Mouse (Mus musculus): ENCODE results near the gene Tbc1d15. TPM values are rescaled to one million over a fixed set of nuclear protein-coding genes. Genes with fewer than 3 reads are reported as not detected.

Tbc1d15 gene
- polyA plus RNA-seq, 1 experiment, result 16.0 TPM

- Histone ChIP-seq H3ac (ENCODE audit: control insufficient read depth, insufficient read length, low read depth) (no peak overlapping the region), H3K79me3 (ENCODE audit: low read depth) (peaks cover 3% of the 10 kb centered on the region), H3K4me3 (ENCODE audit: insufficient read depth, poor library complexity, severe bottlenecking) (no peak overlapping the region), H3K27me3 (ENCODE audit: control insufficient read depth, insufficient read depth, insufficient read length) (no peaks in the 10 kb centered on the region), H3K36me3 (ENCODE audit: control insufficient read depth, insufficient read depth) (peaks cover 90% of the 10 kb centered on the region), H3K79me2 (ENCODE audit: control insufficient read depth, insufficient read depth) (no peaks in the 10 kb centered on the region)
- TF ChIP-seq CEBPB (IDR thresholded peaks at IDR 0.05; ENCODE audit: low read depth), result no peak
- no peak for TF ChIP-seq FOSL1 (IDR thresholded peaks at IDR 0.05; ENCODE audit: insufficient read depth, low read length, poor library complexity, severe bottlenecking)
- no peak for TF ChIP-seq CTCF (IDR thresholded peaks at IDR 0.05; ENCODE audit: control insufficient read depth, insufficient read depth, insufficient read length)
These were observed 42.7 kb upstream of the Tbc1d15 start for GRCm38 (mm10) chr10:115293946-115294345.

GRCm38 (mm10) chr10:115290671-115291070 is 39.4 kb upstream of the Tbc1d15 start:
- no peak for TF ChIP-seq CEBPB (IDR thresholded peaks at IDR 0.05; ENCODE audit: low read depth)
- no peak for TF ChIP-seq USF1 (IDR thresholded peaks at IDR 0.05; ENCODE audit: low read depth)
- TF ChIP-seq MYOG (IDR thresholded peaks at IDR 0.05; ENCODE audit: control insufficient read depth, extremely low read depth, insufficient read length), result no peak
- TF ChIP-seq CTCF (IDR thresholded peaks at IDR 0.05; ENCODE audit: control insufficient read depth, insufficient read depth, insufficient read length), result no peak
- TF ChIP-seq MAX (IDR thresholded peaks at IDR 0.05), result no peak
- no peak for TF ChIP-seq FOSL1 (IDR thresholded peaks at IDR 0.05; ENCODE audit: insufficient read depth, low read length, poor library complexity, severe bottlenecking)
- no peak for TF ChIP-seq MYOD1 (IDR thresholded peaks at IDR 0.05; ENCODE audit: control insufficient read depth, insufficient read length, low read depth)
- H3ac ChIP-seq (ENCODE audit: control insufficient read depth, insufficient read length, low read depth), result no peak overlapping the region
- peaks cover 84% of the 10 kb centered on the region for H3K36me3 ChIP-seq (ENCODE audit: control insufficient read depth, insufficient read depth)
- no peaks in the 10 kb centered on the region for H3K79me2 ChIP-seq (ENCODE audit: control insufficient read depth, insufficient read depth)
- no peaks in the 10 kb centered on the region for H3K27me3 ChIP-seq (ENCODE audit: control insufficient read depth, insufficient read depth, insufficient read length)
- no peak overlapping the region for H3K4me3 ChIP-seq (ENCODE audit: insufficient read depth, poor library complexity, severe bottlenecking)
- peaks cover 3% of the 10 kb centered on the region for H3K79me3 ChIP-seq (ENCODE audit: low read depth)

GRCm38 (mm10) chr10:115288856-115289255 is 37.6 kb upstream of the Tbc1d15 start:
- TF ChIP-seq USF1 (IDR thresholded peaks at IDR 0.05; ENCODE audit: low read depth), result no peak
- TF ChIP-seq MAX (IDR thresholded peaks at IDR 0.05), result no peak
- TF ChIP-seq CEBPB (IDR thresholded peaks at IDR 0.05; ENCODE audit: low read depth), result no peak
- no peak for TF ChIP-seq FOSL1 (IDR thresholded peaks at IDR 0.05; ENCODE audit: insufficient read depth, low read length, poor library complexity, severe bottlenecking)
- no peak for TF ChIP-seq MYOG (IDR thresholded peaks at IDR 0.05; ENCODE audit: control insufficient read depth, extremely low read depth, insufficient read length)
- no peak for TF ChIP-seq MYOD1 (IDR thresholded peaks at IDR 0.05; ENCODE audit: control insufficient read depth, insufficient read length, low read depth)
- no peak for TF ChIP-seq CTCF (IDR thresholded peaks at IDR 0.05; ENCODE audit: control insufficient read depth, insufficient read depth, insufficient read length)
- no peaks in the 10 kb centered on the region for H3K79me3 ChIP-seq (ENCODE audit: low read depth)
- H3K36me3 ChIP-seq (ENCODE audit: control insufficient read depth, insufficient read depth), result peaks cover 66% of the 10 kb centered on the region
- H3ac ChIP-seq (ENCODE audit: control insufficient read depth, insufficient read length, low read depth), result no peak overlapping the region
- H3K27me3 ChIP-seq (ENCODE audit: control insufficient read depth, insufficient read depth, insufficient read length), result no peaks in the 10 kb centered on the region
- no peaks in the 10 kb centered on the region for H3K79me2 ChIP-seq (ENCODE audit: control insufficient read depth, insufficient read depth)
- H3K4me3 ChIP-seq (ENCODE audit: insufficient read depth, poor library complexity, severe bottlenecking), result no peak overlapping the region

GRCm38 (mm10) chr10:115284170-115284569 is 32.9 kb upstream of the Tbc1d15 start:
- peaks cover 20% of the 10 kb centered on the region for H3K36me3 ChIP-seq (ENCODE audit: control insufficient read depth, insufficient read depth)
- no peak overlapping the region for H3K4me3 ChIP-seq (ENCODE audit: insufficient read depth, poor library complexity, severe bottlenecking)
- no peaks in the 10 kb centered on the region for H3K27me3 ChIP-seq (ENCODE audit: control insufficient read depth, insufficient read depth, insufficient read length)
- H3K79me3 ChIP-seq (ENCODE audit: low read depth), result no peaks in the 10 kb centered on the region
- H3K79me2 ChIP-seq (ENCODE audit: control insufficient read depth, insufficient read depth), result no peaks in the 10 kb centered on the region
- no peak overlapping the region for H3ac ChIP-seq (ENCODE audit: control insufficient read depth, insufficient read length, low read depth)
- no peak for TF ChIP-seq FOSL1 (IDR thresholded peaks at IDR 0.05; ENCODE audit: insufficient read depth, low read length, poor library complexity, severe bottlenecking)
- no peak for TF ChIP-seq MYOG (IDR thresholded peaks at IDR 0.05; ENCODE audit: control insufficient read depth, extremely low read depth, insufficient read length)
- TF ChIP-seq USF1 (IDR thresholded peaks at IDR 0.05; ENCODE audit: low read depth), result no peak
- no peak for TF ChIP-seq CEBPB (IDR thresholded peaks at IDR 0.05; ENCODE audit: low read depth)
- no peak for TF ChIP-seq MAX (IDR thresholded peaks at IDR 0.05)
- no peak for TF ChIP-seq CTCF (IDR thresholded peaks at IDR 0.05; ENCODE audit: control insufficient read depth, insufficient read depth, insufficient read length)
- no peak for TF ChIP-seq MYOD1 (IDR thresholded peaks at IDR 0.05; ENCODE audit: control insufficient read depth, insufficient read length, low read depth)

GRCm38 (mm10) chr10:115281381-115281780 is 30.1 kb upstream of the Tbc1d15 start:
- TF ChIP-seq FOSL1 (IDR thresholded peaks at IDR 0.05; ENCODE audit: insufficient read depth, low read length, poor library complexity, severe bottlenecking) (no peak), MYOD1 (IDR thresholded peaks at IDR 0.05; ENCODE audit: control insufficient read depth, insufficient read length, low read depth) (no peak), USF1 (IDR thresholded peaks at IDR 0.05; ENCODE audit: low read depth) (no peak), MAX (IDR thresholded peaks at IDR 0.05) (no peak), MYOG (IDR thresholded peaks at IDR 0.05; ENCODE audit: control insufficient read depth, extremely low read depth, insufficient read length) (no peak)
- Histone ChIP-seq H3ac (ENCODE audit: control insufficient read depth, insufficient read length, low read depth) (no peak overlapping the region), H3K27me3 (ENCODE audit: control insufficient read depth, insufficient read depth, insufficient read length) (peaks cover 3% of the 10 kb centered on the region), H3K79me2 (ENCODE audit: control insufficient read depth, insufficient read depth) (no peaks in the 10 kb centered on the region), H3K36me3 (ENCODE audit: control insufficient read depth, insufficient read depth) (no peaks in the 10 kb centered on the region), H3K4me3 (ENCODE audit: insufficient read depth, poor library complexity, severe bottlenecking) (no peak overlapping the region), H3K79me3 (ENCODE audit: low read depth) (no peaks in the 10 kb centered on the region)

GRCm38 (mm10) chr10:115271649-115272048 is 20.4 kb upstream of the Tbc1d15 start:
- Histone ChIP-seq H3K36me3 (ENCODE audit: control insufficient read depth, insufficient read depth) (no peaks in the 10 kb centered on the region), H3K4me3 (ENCODE audit: insufficient read depth, poor library complexity, severe bottlenecking) (no peak overlapping the region), H3K79me2 (ENCODE audit: control insufficient read depth, insufficient read depth) (no peaks in the 10 kb centered on the region), H3K27me3 (ENCODE audit: control insufficient read depth, insufficient read depth, insufficient read length) (peaks cover under 1% of the 10 kb centered on the region), H3K79me3 (ENCODE audit: low read depth) (no peaks in the 10 kb centered on the region), H3ac (ENCODE audit: control insufficient read depth, insufficient read length, low read depth) (no peak overlapping the region)
- no peak for TF ChIP-seq CTCF (IDR thresholded peaks at IDR 0.05; ENCODE audit: control insufficient read depth, insufficient read depth, insufficient read length)
- no peak for TF ChIP-seq FOSL1 (IDR thresholded peaks at IDR 0.05; ENCODE audit: insufficient read depth, low read length, poor library complexity, severe bottlenecking)
- no peak for TF ChIP-seq USF1 (IDR thresholded peaks at IDR 0.05; ENCODE audit: low read depth)
- TF ChIP-seq CEBPB (IDR thresholded peaks at IDR 0.05; ENCODE audit: low read depth), result no peak
- TF ChIP-seq MYOG (IDR thresholded peaks at IDR 0.05; ENCODE audit: control insufficient read depth, extremely low read depth, insufficient read length), result no peak
- TF ChIP-seq MYOD1 (IDR thresholded peaks at IDR 0.05; ENCODE audit: control insufficient read depth, insufficient read length, low read depth), result no peak
- no peak for TF ChIP-seq MAX (IDR thresholded peaks at IDR 0.05)

All from C2C12 (cell line).